Mouse (Mus musculus): ENCODE measurements around the gene Olfr815. TPM values are rescaled to one million over a fixed set of nuclear protein-coding genes. Genes with fewer than 3 reads are reported as not detected.
"Not testable (repeated sequence)": the region's sequence is repeated elsewhere in the genome, so short reads cannot be mapped to it uniquely, and the experiment has no call there.

Gene Olfr815
- polyA plus RNA-seq (2015; fragmentation: Nextera tagmentation; extraction: Ambion mirVana): not detected in 2 replicates

DNA sequence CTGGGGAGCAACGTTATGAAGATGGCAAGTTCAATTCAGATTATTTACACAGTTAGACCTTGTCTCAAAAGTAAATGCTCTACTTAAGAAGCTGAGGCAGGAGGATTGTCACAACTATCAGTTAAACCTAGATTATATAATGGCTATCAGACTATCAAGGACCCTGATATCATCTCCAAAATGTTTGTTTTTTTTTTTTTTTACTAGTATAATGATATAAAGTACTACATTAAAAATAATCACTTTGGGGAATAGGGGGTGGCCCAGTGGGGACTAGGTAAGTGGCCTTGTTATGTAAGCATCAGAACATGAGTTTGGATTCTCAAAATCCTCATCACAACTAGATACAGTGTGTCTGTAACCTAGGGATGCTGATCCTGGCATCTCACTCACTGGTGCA is at the start of gene Olfr815:
TSS of gene Olfr815 (minus strand) at position 101 of the 400 bp plus-strand sequence.
- not testable (repeated sequence) for H3K4me3 ChIP-seq; H3K4me1 ChIP-seq; H3K9ac ChIP-seq; ATAC-seq (ENCODE audit: borderline replicate concordance, extremely low read depth, low FRiP score, low TSS enrichment); H3K36me3 ChIP-seq; H3K9me3 ChIP-seq; H3K4me2 ChIP-seq; H3K27ac ChIP-seq; H3K27me3 ChIP-seq
- WGBS: 30% methylated on average over 1 of the region's 1 CpGs

DNA sequence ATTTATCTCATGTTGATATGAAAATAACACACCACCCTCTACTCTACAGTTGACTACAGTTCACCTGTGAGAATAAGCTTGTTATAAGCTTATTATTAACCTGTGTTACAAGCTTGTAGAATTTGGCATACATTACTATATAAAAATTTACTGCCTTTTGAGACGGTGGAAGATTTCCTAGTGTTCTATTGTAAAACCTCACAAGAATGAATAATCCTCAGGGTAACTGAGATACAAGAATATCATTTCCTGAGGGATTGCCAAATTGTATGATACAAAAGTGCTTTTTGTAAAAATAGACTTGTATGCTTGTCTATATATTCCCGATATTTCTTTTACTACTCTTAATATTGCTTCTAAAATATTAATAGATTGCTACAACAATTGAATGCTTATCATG is 43.3 kb upstream of the Olfr815 start, which contains the start of gene Olfr818:
TSS of gene Olfr818 (minus strand) at position 101 of the 400 bp plus-strand sequence.
- no peak for ATAC-seq (ENCODE audit: borderline replicate concordance, extremely low read depth, low FRiP score, low TSS enrichment)
- no peaks in the 10 kb centered on the region for H3K4me1 ChIP-seq
- H3K27ac ChIP-seq: no peak within 1 kb of the TSS
- no peaks in the 10 kb centered on the region for H3K9me3 ChIP-seq
- no peaks in the 10 kb centered on the region for H3K27me3 ChIP-seq
- no peaks in the 10 kb centered on the region for H3K36me3 ChIP-seq
- 93% methylated on average over 2 of the region's 2 CpGs for WGBS
- no peak within 1 kb of the TSS for H3K9ac ChIP-seq
- H3K4me3 ChIP-seq: no peak within 1 kb of the TSS
- H3K4me2 ChIP-seq: no peak within 1 kb of the TSS

DNA sequence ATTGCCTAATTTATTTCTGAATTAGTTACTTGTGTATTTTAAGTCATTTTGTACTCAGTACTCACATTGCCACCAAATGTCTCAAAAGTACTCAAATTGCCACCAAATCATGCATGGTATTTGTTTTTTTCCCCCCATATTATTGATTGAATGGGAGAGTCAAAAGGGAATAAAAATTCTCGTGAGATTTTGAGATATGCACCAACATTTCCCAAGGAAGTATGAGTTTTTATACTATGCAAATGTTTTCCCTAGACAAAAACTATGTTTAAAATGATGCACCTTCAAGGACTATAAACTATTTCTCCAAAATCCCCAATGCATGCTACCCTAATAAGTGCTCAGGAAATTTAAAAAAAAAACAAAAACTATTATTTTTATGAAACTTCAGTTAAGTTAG is 9.8 kb upstream of the Olfr815 start, which contains the start of gene Olfr816:
TSS of gene Olfr816 (minus strand) at position 101 of the 400 bp plus-strand sequence.
- Histone ChIP-seq H3K9ac (no peak within 1 kb of the TSS), H3K4me1 (no peaks in the 10 kb centered on the region), H3K4me3 (no peak within 1 kb of the TSS), H3K9me3 (no peaks in the 10 kb centered on the region), H3K36me3 (no peaks in the 10 kb centered on the region), H3K27ac (no peak within 1 kb of the TSS), H3K27me3 (no peaks in the 10 kb centered on the region), H3K4me2 (no peak within 1 kb of the TSS)
- 49% methylated on average over 1 of the region's 1 CpGs for WGBS
- ATAC-seq (ENCODE audit: borderline replicate concordance, extremely low read depth, low FRiP score, low TSS enrichment): no peak

DNA sequence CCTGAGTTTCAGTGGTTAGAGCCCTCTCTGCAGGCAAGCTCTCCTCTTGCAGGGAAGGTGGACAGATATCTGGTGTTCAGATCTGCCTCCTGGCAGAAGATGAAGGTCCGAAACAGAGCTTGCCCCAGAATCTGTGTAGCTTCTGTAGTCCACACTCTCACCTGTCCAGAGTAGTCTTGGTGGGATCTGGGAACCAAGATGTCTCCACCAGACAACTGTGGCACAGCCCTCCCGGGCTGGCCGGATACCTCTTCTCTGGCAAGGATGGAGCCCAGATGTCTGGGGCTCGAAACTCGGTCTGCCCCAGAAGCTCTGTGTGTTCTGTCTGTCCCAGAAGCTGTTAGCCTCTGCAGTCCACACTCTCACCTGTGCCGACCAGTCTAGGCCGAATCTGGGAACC is 19.7 kb downstream of the Olfr815 start:
- H3K27me3 ChIP-seq: no peaks in the 10 kb centered on the region
- no peak overlapping the region for H3K9ac ChIP-seq
- H3K9me3 ChIP-seq: no peaks in the 10 kb centered on the region
- no peak overlapping the region for H3K4me2 ChIP-seq
- ATAC-seq (ENCODE audit: borderline replicate concordance, extremely low read depth, low FRiP score, low TSS enrichment): no peak
- H3K4me3 ChIP-seq: no peak overlapping the region
- 92% methylated on average over 7 of the region's 7 CpGs for WGBS
- H3K4me1 ChIP-seq: no peaks in the 10 kb centered on the region
- no peak overlapping the region for H3K27ac ChIP-seq
- H3K36me3 ChIP-seq: no peaks in the 10 kb centered on the region

DNA sequence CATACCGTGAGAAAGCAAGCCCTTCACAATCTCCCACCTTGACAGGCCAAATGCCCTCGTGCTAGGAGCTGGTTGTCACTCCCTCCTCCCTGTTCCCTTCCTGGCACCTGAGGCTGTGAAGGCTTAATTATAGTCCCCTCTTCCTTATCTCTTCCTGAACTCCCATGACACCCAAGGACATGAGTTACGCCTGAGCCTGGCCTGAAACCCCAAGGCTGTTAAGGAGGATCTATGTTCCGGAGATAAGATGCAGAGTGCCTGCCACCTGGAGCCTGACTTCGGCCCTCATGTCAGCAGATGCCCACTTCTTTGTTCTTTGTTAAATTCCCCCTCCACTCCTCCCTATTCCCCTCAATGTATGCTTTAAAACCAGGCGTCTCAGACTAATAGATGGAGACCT is 20.2 kb downstream of the Olfr815 start:
- not testable (repeated sequence) for H3K4me1 ChIP-seq; H3K27me3 ChIP-seq; H3K4me3 ChIP-seq; H3K27ac ChIP-seq; ATAC-seq (ENCODE audit: borderline replicate concordance, extremely low read depth, low FRiP score, low TSS enrichment); H3K9me3 ChIP-seq; H3K4me2 ChIP-seq; H3K36me3 ChIP-seq; H3K9ac ChIP-seq
- WGBS: 78% methylated on average over 6 of the region's 6 CpGs

DNA sequence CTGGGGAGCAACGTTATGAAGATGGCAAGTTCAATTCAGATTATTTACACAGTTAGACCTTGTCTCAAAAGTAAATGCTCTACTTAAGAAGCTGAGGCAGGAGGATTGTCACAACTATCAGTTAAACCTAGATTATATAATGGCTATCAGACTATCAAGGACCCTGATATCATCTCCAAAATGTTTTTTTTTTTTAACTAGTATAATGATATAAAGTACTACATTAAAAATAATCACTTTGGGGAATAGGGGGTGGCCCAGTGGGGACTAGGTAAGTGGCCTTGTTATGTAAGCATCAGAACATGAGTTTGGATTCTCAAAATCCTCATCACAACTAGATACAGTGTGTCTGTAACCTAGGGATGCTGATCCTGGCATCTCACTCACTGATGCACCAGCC is 25.9 kb downstream of the Olfr815 start, which contains the start of gene Olfr814:
TSS of gene Olfr814 (minus strand) at position 101 of the 400 bp plus-strand sequence.
- H3K27me3 ChIP-seq; H3K4me3 ChIP-seq; ATAC-seq (ENCODE audit: borderline replicate concordance, extremely low read depth, low FRiP score, low TSS enrichment); H3K4me2 ChIP-seq; H3K9me3 ChIP-seq; H3K9ac ChIP-seq; H3K36me3 ChIP-seq; H3K27ac ChIP-seq; H3K4me1 ChIP-seq: not testable (repeated sequence)
- WGBS: 40% methylated on average over 1 of the region's 1 CpGs

DNA sequence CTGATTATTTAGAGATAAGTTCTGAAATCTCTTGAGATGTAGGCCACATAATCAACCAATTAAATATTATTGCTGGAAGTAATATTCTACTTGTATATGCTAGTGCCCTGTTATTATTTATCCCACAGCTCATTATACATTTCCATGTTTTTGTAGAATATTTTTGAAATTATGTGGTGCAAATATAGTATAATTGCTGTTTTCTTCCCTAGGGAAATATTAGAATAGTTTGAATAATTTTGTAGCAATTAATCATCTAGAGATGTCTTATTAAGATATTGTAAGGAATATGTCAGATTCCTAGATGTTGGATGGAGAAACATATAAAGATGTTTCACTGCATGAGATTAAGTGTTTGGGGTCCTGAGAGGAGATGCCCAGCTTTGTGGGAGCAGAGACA is 50.6 kb downstream of the Olfr815 start, which contains the start of gene Olfr813:
TSS of gene Olfr813 (plus strand) at position 301 of the 400 bp plus-strand sequence.
- Histone ChIP-seq H3K4me1 (no peaks in the 10 kb centered on the region), H3K9ac (no peak within 1 kb of the TSS), H3K9me3 (no peaks in the 10 kb centered on the region), H3K36me3 (no peaks in the 10 kb centered on the region), H3K27ac (no peak within 1 kb of the TSS), H3K27me3 (no peaks in the 10 kb centered on the region), H3K4me3 (no peak within 1 kb of the TSS), H3K4me2 (no peak within 1 kb of the TSS)
- no peak for ATAC-seq (ENCODE audit: borderline replicate concordance, extremely low read depth, low FRiP score, low TSS enrichment)

Other genes with a start within 250 kb of the Olfr815 start
- not detected in 2 replicates for gene Olfr800, start 248.2 kb downstream of the Olfr815 start, polyA plus RNA-seq (2015; fragmentation: Nextera tagmentation; extraction: Ambion mirVana)
- gene Olfr801, start 232.0 kb downstream of the Olfr815 start, polyA plus RNA-seq (2015; fragmentation: Nextera tagmentation; extraction: Ambion mirVana): not detected in 2 replicates
- not detected in 2 replicates for gene Olfr802, start 217.7 kb downstream of the Olfr815 start, polyA plus RNA-seq (2015; fragmentation: Nextera tagmentation; extraction: Ambion mirVana)
- gene Olfr803, start 211.6 kb downstream of the Olfr815 start, polyA plus RNA-seq (2015; fragmentation: Nextera tagmentation; extraction: Ambion mirVana): not detected in 2 replicates
- gene Olfr804, start 202.7 kb downstream of the Olfr815 start, polyA plus RNA-seq (2015; fragmentation: Nextera tagmentation; extraction: Ambion mirVana): not detected in 2 replicates
- gene Olfr805, start 176.5 kb downstream of the Olfr815 start, polyA plus RNA-seq (2015; fragmentation: Nextera tagmentation; extraction: Ambion mirVana): not detected in 2 replicates
- gene Olfr806, start 163.9 kb downstream of the Olfr815 start, polyA plus RNA-seq (2015; fragmentation: Nextera tagmentation; extraction: Ambion mirVana): not detected in 2 replicates
- not detected in 2 replicates for gene Olfr807, start 148.1 kb downstream of the Olfr815 start, polyA plus RNA-seq (2015; fragmentation: Nextera tagmentation; extraction: Ambion mirVana)
- not detected in 2 replicates for gene Olfr808, start 140.4 kb downstream of the Olfr815 start, polyA plus RNA-seq (2015; fragmentation: Nextera tagmentation; extraction: Ambion mirVana)
- gene Olfr809, start 131.2 kb downstream of the Olfr815 start, polyA plus RNA-seq (2015; fragmentation: Nextera tagmentation; extraction: Ambion mirVana): not detected in 2 replicates
- gene Olfr810, start 111.0 kb downstream of the Olfr815 start, polyA plus RNA-seq (2015; fragmentation: Nextera tagmentation; extraction: Ambion mirVana): not detected in 2 replicates
- gene Olfr811, start 101.5 kb downstream of the Olfr815 start, polyA plus RNA-seq (2015; fragmentation: Nextera tagmentation; extraction: Ambion mirVana): not detected in 2 replicates
- gene Olfr812, start 59.8 kb downstream of the Olfr815 start, polyA plus RNA-seq (2015; fragmentation: Nextera tagmentation; extraction: Ambion mirVana): not detected in 2 replicates
- gene Olfr813, start 50.5 kb downstream of the Olfr815 start, polyA plus RNA-seq (2015; fragmentation: Nextera tagmentation; extraction: Ambion mirVana): not detected in 2 replicates
- gene Olfr814, start 26.0 kb downstream of the Olfr815 start, polyA plus RNA-seq (2015; fragmentation: Nextera tagmentation; extraction: Ambion mirVana): not detected in 2 replicates
- not detected in 2 replicates for gene Olfr816, start 9.7 kb upstream of the Olfr815 start, polyA plus RNA-seq (2015; fragmentation: Nextera tagmentation; extraction: Ambion mirVana)
- not detected in 2 replicates for gene Olfr818, start 43.2 kb upstream of the Olfr815 start, polyA plus RNA-seq (2015; fragmentation: Nextera tagmentation; extraction: Ambion mirVana)
- not detected in 2 replicates for gene Olfr819, start 61.4 kb upstream of the Olfr815 start, polyA plus RNA-seq (2015; fragmentation: Nextera tagmentation; extraction: Ambion mirVana)
- not detected in 2 replicates for gene Olfr247, start 70.3 kb upstream of the Olfr815 start, polyA plus RNA-seq (2015; fragmentation: Nextera tagmentation; extraction: Ambion mirVana)
- gene Gm10310, start 79.2 kb upstream of the Olfr815 start, polyA plus RNA-seq (2015; fragmentation: Nextera tagmentation; extraction: Ambion mirVana): not detected in 2 replicates
- gene Olfr820, start 106.8 kb upstream of the Olfr815 start, polyA plus RNA-seq (2015; fragmentation: Nextera tagmentation; extraction: Ambion mirVana): not detected in 2 replicates
- gene Olfr821, start 124.5 kb upstream of the Olfr815 start, polyA plus RNA-seq (2015; fragmentation: Nextera tagmentation; extraction: Ambion mirVana): not detected in 2 replicates
- gene Olfr822, start 165.3 kb upstream of the Olfr815 start, polyA plus RNA-seq (2015; fragmentation: Nextera tagmentation; extraction: Ambion mirVana): not detected in 2 replicates
- gene Olfr823, start 209.5 kb upstream of the Olfr815 start, polyA plus RNA-seq (2015; fragmentation: Nextera tagmentation; extraction: Ambion mirVana): not detected in 2 replicates
- not detected in 2 replicates for gene Olfr824, start 224.1 kb upstream of the Olfr815 start, polyA plus RNA-seq (2015; fragmentation: Nextera tagmentation; extraction: Ambion mirVana)